Mouse (Mus musculus) embryonic stem cell, embryonic (primary cell): ENCODE data around the gene Dars.

Source experiments
- CTCF ChIA-PET, 4 experiments: fragments of 300-600 bp in 2 of 4; fragments of 350-600 bp in 2 of 4; sonication (Branson Sonifier 250); formaldehyde crosslinking; loops; one replicate each; lab custom pipeline; 2022; ENCODE audit warnings: inconsistent platforms in 2 of 4; lab: Charles Lee
- POLR2A ChIA-PET, 4 experiments: fragments of 300-600 bp in 2 of 4; fragments of 350-600 bp in 2 of 4; sonication (Branson Sonifier 250); formaldehyde crosslinking; loops; one replicate each; lab custom pipeline; 2022; ENCODE audit warnings: antibody characterized with exemption in 4 of 4, inconsistent platforms in 1 of 4; lab: Charles Lee

The Dars gene

DNA sequence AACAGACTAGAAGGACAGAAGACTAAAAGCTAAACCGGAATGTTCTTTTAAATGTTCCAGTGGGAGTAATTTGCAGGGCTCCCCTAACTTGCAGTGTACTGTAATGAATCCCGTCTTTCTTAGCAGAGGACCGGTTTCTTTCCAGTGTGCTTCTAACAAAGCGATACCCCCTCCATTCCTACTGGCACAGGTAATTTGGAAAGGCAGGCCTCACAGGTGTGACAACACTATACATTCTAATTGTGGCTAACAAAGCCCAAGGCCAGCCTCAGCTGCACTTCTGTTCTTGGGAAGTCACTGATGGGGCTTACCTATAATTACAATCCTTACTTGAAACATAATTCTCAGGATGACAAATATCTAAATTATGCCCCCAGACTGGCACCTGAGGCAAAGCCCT lies 22.4 kb upstream of the Dars start:
- CTCF ChIA-PET = no interaction called here
- POLR2A ChIA-PET = interaction anchor here in 1 of 4 experiments (1.0 to 11.9 kb wide), 5 partner anchors 11 to 80 kb away, joined by 4 to 69 read pairs (median 4); partner anchors contain the start of genes Dars and Mcm6

DNA sequence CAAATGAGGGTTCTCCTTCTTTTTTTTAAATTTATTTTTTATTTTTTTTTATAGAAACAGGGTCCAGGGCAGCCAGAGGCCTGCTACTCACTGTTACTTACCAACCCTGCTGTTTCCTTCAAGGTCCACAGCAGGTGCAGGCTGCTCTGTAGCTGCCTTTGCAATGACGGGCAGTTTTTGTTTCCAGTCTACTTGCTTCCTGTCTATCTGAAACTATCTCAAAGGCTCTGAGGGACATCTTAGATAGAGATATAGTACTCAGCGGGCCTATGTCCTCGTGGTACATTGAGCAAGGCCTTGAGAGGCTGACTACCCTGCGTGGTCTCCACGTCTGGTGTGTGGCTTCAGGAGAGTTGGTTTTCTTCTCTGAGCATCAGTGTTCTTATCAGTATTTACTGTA lies 21.4 kb upstream of the Dars start:
- POLR2A ChIA-PET = interaction anchor here in 3 of 4 experiments (1.9 to 11.9 kb wide), 3 partner anchors 21 to 22 kb away, joined by 6 to 69 read pairs (median 26); partner anchors contain the start of gene Dars (in 3 of the 3)
- CTCF ChIA-PET = interaction anchor here in 1 of 4 experiments (1.1 kb wide), 1 partner anchor 42 kb away, joined by 3 read pairs; no protein-coding TSS in a partner anchor

DNA sequence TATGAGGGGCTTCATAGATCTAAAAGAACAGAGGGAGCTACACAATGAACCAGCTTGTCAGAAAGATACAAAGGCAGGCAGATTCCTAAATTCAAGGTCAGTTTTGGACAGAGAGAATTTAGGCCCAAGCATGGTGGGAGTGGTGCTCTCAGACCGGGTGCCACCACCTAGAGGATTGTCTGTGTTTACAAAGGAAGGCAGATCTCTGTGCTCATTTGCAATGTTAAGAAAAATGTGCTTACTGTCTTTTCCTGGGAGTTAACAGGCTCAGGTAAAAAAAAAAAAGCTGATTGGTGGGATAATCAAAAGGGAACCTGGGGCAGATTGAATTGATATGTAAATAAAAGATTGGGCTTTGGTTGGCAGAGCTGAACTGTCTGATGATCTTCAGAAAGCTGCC lies 20.1 kb upstream of the Dars start:
- CTCF ChIA-PET = interaction anchor here in 1 of 4 experiments (0.9 to 1.1 kb wide), 2 partner anchors 41 to 68 kb away, joined by 3 read pairs; no protein-coding TSS in a partner anchor
- POLR2A ChIA-PET = interaction anchor here (0.7 to 11.9 kb wide), 9 partner anchors 9 to 117 kb away, joined by 3 to 69 read pairs (median 6); partner anchors contain the start of genes Dars (in 4 of the 4) and Mcm6 (in 1 of the 4)

DNA sequence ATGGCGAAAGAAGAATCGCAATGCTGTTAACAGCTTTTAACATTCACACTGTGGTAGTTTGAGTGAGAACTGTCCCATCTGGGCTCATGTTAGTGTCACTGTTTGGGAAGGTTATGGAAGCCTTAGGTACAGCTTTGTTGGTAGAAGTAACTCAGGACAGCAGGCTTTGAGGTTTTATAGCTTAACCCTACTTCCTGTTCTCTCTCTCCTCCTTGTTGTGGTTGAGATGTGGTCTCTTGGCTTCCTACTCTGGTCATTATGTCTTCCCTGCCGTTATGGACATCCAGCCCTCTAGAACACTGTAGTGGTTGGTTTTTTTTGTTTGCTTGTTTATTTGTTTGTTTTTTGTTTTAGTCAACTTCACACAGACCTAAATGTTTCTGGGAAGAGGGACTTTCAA lies 18.8 kb upstream of the Dars start:
- POLR2A ChIA-PET = interaction anchor here in 2 of 4 experiments (1.0 to 11.9 kb wide), 5 partner anchors 8 to 77 kb away, joined by 3 to 69 read pairs (median 8); partner anchors contain the start of genes Dars (in 2 of the 2) and Mcm6 (in 1 of the 2)

DNA sequence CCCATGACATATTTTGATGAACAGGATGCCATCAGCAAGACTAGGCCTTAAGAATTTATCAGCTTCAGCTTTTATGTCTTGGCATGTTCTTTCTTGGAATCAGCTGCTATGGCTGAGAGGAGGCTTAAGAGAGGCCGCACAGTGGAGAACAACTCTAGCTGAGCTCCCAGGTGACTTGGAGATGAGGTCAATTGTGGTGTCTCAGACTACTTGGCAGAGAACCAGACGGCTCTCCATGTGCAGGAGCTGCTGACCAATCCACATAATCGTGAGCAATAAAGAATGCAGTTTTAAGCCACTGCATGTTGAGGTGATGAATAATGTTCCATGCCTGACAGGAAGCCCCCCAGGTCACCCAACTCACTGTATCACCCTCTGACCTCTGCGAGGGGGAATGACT lies 18.4 kb upstream of the Dars start:
- CTCF ChIA-PET = no interaction called here
- POLR2A ChIA-PET = interaction anchor here in 3 of 4 experiments (0.8 to 11.9 kb wide), 5 partner anchors 11 to 76 kb away, joined by 3 to 69 read pairs (median 6); partner anchors contain the start of genes Dars (in 3 of the 3) and Mcm6 (in 1 of the 3)

More for the DNA sequence above, 18.8 kb upstream of the Dars start:
- CTCF ChIA-PET = no interaction called here

DNA sequence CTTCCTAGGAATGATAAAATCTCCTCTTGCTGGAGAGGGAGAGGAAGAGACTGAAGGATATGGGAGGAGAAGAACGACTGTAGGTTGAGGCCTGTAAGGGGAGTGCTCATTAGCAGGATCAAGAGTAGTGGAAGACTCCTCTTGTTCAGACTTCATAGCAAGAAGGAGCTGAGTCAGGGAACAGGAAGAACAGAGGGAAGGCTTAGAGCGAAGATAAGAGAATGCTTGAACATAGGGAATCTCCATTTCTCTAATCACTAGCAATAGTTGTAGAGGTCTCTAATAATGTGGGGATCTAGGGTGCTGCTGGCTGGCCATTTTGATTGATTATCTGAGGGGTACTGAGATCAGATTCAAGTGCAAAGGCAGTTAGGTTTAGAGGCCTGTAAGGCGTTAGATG lies 7.8 kb upstream of the Dars start:
- CTCF ChIA-PET = no interaction called here
- POLR2A ChIA-PET = interaction anchor here in 1 of 4 experiments (1.0 to 2.6 kb wide), 4 partner anchors 8 to 35 kb away, joined by 3 to 12 read pairs (median 3); partner anchors contain the start of gene Dars

DNA sequence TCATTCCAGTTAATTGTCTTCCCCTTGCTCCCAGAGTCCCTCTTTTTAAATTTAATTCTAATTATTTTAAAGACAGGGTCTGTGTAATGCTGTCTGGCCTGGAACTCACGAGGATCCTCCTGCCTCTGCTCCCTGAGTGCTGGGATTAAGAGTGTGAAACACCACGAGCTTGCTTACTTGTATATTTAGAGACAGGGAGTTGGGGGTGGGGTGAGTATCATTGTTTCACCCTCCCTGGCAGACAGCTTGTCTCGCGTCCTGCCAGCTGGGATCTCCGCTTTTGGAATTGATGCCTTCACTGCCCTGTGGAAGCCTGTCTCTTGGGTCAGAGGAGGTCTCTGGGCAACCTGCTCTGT lies 343 bp upstream of the Dars start:
- POLR2A ChIA-PET = interaction anchor here (0.6 to 3.6 kb wide), 93 partner anchors 9 to 910 kb away, joined by 3 to 77 read pairs (median 5); partner anchors contain the start of genes Mcm6 (in 4 of the 4), Cxcr4 (in 3 of the 4), Ccnt2 (in 1 of the 4) and R3hdm1 (in 1 of the 4)
- CTCF ChIA-PET = interaction anchor here in 3 of 4 experiments (0.5 to 1.3 kb wide), 3 partner anchors 58 to 404 kb away, joined by 3 read pairs; partner anchors contain the start of gene Mcm6 (in 1 of the 3)

DNA sequence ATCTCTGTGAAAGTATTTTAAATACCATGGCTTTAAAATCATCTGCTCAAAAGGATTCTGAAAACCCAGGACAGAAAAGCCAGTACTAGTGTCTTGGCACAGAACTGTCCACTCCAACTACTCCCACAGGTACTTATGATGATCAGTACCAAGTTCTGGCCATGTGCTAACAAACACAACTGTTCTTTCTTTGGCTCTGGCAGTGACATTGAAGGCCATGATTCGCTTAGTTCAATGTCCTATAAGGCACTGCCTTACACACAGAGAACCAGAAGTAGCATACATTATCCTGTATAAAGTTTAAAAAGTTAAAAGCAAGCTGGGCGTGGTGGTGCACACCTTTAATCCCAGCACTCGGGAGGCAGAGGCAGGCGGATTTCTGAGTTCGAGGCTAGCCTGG lies 6.0 kb downstream of the Dars start:
- CTCF ChIA-PET = no interaction called here
- POLR2A ChIA-PET = interaction anchor here in 3 of 4 experiments (0.6 to 4.8 kb wide), 10 partner anchors 11 to 1380 kb away, joined by 3 to 35 read pairs (median 4); partner anchors contain the start of gene Mcm6 (in 2 of the 3)

DNA sequence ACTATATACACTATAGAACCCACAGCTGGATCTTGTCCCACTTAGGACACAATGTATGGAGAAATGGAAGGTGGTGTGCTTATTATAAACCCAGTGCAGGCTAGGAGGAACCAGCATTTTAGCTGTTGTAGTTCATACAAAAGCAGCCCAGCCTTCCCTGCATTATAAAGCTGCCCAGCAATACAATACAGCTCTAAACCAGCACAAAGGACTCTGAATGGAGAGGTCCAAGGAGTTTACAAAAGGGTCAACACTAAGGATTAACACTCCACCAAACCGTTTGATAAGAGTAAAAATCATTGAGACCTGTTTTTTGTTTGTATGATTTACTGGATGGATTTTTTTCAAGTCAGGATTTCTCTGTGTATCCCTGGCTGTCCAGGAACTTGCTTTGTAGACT lies 10.3 kb downstream of the Dars start:
- CTCF ChIA-PET = no interaction called here

DNA sequence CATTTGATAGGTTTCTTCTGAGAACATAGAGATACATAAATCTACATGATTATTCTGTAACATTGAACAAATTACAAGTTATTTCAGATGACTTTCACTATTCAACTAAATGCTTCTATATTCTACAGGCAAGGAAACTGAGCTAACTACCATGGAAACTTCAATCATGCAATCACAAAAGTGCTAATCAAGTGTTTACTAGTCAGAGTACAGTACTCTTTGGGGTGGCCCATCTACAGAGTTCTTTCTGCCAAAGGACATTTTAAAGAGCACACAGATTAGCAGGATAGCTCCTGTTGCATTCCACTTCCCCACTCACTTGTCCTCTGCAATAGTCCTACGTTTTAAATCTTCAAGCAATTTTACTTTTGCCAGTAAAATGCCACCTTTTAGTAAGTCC lies 11.5 kb downstream of the Dars start:
- POLR2A ChIA-PET = interaction anchor here in 2 of 4 experiments (0.6 to 6.2 kb wide), 8 partner anchors 8 to 399 kb away, joined by 3 to 62 read pairs (median 7); partner anchors contain the start of genes Dars (in 2 of the 2) and Mcm6 (in 2 of the 2)
- CTCF ChIA-PET = no interaction called here

More for the DNA sequence above, 10.3 kb downstream of the Dars start:
- POLR2A ChIA-PET = interaction anchor here in 3 of 4 experiments (0.6 to 6.2 kb wide), 8 partner anchors 8 to 186 kb away, joined by 3 to 62 read pairs (median 4); partner anchors contain the start of genes Dars (in 2 of the 3) and Mcm6 (in 1 of the 3)

DNA sequence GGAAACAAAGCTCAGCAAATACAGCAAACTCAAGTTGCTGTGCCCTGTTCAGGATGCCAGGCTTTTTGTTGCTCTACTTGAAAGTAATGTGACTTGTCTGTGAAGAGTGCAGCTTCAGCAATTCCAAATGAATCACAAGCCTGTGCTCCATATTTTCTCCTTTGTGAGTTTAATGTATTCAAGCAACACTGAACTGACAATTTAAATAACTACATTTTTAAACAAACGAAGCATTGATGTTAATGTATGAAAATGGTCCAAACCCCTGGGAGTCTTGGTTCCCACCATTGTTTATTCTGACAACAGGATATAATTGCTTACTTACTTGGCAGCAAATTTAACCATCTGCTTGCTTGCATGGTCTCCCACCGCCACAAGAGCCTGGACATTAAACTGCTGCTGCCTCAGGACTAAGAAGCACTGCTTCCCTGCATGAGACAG lies 12.1 kb downstream of the Dars start:
- ChIA-PET CTCF (no interaction called here), POLR2A (interaction anchor here in 2 of 4 experiments (0.7 to 6.2 kb wide), 8 partner anchors 8 to 291 kb away, joined by 3 to 62 read pairs (median 7); partner anchors contain the start of genes Dars (in 2 of the 2) and Mcm6 (in 2 of the 2))

DNA sequence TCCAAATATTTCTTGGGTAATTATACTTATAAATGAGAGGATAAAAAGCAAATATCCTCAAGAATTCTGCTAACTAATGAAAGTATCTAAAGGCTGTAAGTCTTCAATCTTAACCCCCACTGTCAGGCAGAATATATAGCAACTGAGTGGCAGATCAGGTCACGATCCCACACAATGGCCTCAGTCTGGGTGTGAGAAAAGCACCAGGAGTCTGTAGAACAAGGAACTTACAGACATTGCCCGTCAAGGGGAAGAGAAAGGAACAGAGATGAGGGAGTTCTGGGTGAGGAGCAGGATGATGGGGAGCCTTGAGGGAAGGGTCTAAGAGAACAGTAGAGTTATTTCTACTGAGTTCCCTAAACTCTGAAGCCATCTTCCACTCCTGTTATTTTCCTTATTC lies 16.2 kb downstream of the Dars start:
- CTCF ChIA-PET = interaction anchor here in 2 of 4 experiments (0.7 to 1.1 kb wide), 3 partner anchors 32 to 568 kb away, joined by 3 to 4 read pairs (median 3); no protein-coding TSS in a partner anchor
- POLR2A ChIA-PET = interaction anchor here in 3 of 4 experiments (0.8 to 6.0 kb wide), 13 partner anchors 9 to 156 kb away, joined by 3 to 71 read pairs (median 7); partner anchors contain the start of genes Mcm6 (in 3 of the 3) and Dars (in 2 of the 3)

DNA sequence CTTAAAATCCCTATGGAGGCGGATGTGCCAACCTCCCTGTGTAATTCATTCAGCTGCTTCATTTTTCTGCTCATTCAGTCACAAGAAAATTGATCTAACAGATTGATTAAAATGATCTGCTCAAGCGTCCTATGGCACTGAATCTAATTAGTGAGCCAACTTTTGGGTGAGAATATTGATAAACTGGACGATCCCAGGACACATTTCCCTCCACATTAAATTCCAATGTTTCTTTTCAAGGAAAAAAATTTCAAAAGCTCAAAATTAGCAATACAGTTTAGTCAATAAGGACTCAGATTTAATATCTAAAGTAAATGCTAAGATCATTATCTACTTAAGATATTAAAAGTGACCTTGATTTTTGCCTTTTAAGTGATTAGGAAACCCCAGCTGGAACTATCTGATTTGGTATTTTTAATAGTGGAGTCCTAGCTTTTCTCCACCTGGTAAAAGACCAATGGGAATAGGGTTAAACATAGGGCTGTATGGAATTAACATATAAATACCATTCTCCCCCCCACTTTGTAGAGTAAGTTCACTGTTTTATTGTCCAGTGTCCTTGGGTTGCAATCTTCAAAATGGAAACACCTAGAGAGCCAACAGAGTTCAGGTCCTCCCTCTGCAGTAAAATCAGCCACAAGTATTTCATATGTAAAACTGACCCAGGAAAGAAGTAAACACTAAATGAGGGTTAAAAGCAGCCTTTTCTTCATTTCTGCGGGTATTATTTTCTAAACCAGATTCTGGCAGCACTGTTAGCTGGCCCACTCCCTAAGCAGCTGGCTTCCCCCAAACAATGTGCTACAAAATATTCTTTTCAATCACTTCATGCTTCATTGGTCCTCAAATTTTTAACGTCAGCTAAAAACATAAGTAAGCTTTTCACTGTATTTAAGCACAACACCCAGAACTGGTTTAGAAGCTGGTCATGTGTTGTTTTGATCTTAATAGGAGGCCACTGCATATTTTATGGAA lies 16.9 kb downstream of the Dars start:
- ChIA-PET CTCF (interaction anchor here in 2 of 4 experiments (0.7 to 1.1 kb wide), 2 partner anchors 32 to 568 kb away, joined by 3 to 4 read pairs; no protein-coding TSS in a partner anchor), POLR2A (interaction anchor here (0.6 to 6.0 kb wide), 23 partner anchors 8 to 532 kb away, joined by 3 to 71 read pairs (median 3); partner anchors contain the start of genes Mcm6 (in 4 of the 4), Dars (in 3 of the 4) and Rab3gap1 (in 1 of the 4))

DNA sequence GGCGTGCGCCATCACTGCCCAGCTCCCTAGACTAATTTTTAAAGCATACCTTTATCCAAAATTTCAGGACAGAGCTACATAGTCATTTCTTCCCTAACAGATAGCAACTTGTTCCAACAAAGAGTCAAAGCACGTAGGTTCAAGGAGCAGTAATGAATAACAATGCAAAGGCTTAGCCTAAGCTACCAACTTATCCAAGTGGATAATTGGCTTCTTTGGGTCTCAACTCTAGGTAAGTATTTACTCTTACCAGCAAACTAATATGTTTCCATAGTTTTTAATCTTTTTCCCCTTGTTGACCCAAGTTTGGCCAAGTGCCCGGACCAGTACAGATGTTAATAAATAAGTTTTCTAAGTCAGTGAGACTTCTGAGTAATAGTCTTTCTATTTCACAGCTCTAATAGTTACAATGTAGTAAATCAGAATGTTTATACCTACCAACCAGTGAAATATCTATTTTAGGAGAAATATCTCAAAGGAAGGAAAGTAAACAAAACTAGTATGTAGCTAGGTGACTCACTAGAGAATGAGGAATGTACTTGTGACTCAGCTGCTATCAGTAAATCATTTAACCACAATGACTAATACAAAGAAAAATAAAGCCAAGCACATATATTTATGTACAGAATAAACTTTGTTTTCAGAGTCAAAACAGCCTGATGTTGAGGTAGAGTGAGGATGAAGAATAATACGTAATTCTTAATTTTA lies 18.3 kb downstream of the Dars start:
- CTCF ChIA-PET = interaction anchor here in 1 of 4 experiments (0.8 kb wide), 1 partner anchor 30 kb away, joined by 3 read pairs; no protein-coding TSS in a partner anchor

DNA sequence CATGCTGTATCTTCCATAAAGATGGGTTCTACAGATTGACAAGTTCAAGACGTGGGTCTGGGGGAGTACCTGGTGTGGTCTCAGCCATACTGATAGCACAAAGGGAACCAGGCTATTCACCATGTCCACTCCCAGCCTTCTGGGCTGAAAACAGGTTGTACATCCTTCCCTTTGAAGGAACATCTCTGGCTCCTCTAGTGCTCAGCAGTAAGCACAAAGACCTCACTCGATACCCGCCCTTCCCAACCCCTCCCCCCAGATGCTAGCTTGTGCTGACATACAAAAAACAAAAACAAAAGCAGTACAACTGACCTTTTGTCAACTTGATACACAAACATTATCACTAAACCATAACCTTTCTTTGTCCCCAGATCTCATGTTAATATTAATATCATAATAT lies 22.5 kb downstream of the Dars start:
- ChIA-PET POLR2A (interaction anchor here (0.6 to 2.8 kb wide), 9 partner anchors 8 to 451 kb away, joined by 3 to 15 read pairs (median 5); partner anchors contain the start of genes Mcm6 (in 2 of the 4) and Dars (in 1 of the 4)), CTCF (interaction anchor here in 3 of 4 experiments (0.6 to 0.8 kb wide), 4 partner anchors 22 to 985 kb away, joined by 3 to 4 read pairs (median 4); partner anchors contain the start of gene Dars (in 1 of the 3))

More for the DNA sequence above, 18.3 kb downstream of the Dars start:
- POLR2A ChIA-PET = interaction anchor here in 3 of 4 experiments (0.7 to 6.0 kb wide), 19 partner anchors 8 to 61 kb away, joined by 3 to 71 read pairs (median 3); partner anchors contain the start of genes Dars (in 3 of the 3) and Mcm6 (in 2 of the 3)

DNA sequence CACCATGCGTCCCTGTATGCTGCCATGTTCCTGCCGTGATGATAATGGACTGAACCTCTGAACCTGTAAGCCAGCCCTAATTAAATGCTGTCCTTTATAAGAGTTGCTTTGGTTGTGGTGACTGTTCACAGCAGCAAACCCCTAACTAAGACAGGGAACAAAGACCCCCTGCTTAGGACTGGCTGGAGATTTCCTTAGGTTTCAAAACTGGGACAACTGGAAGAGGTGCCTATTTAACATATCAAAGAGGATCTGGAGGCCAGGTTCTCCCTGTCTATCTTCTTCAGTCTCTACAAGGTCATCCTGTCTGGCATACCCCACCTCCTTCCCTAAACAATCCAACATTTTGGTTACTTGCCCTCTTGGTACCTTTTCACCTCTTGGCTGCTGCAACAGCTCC lies 24.8 kb downstream of the Dars start:
- CTCF ChIA-PET = interaction anchor here in 1 of 4 experiments (0.9 kb wide), 1 partner anchor 23 kb away, joined by 4 read pairs; no protein-coding TSS in a partner anchor
- POLR2A ChIA-PET = interaction anchor here in 2 of 4 experiments (0.7 to 5.7 kb wide), 8 partner anchors 9 to 47 kb away, joined by 3 to 29 read pairs (median 8); partner anchors contain the start of genes Dars (in 2 of the 2) and Mcm6 (in 2 of the 2)
